Mouse (Mus musculus) lung, adult 2 months (tissue): ENCODE results near the gene Kmt2d.

ENCODE experiments used
- CTCF ChIP-seq: fragments of 200-500 bp; IDR thresholded peaks from 2 replicates; pipeline ENCODE4 v1.5.1; 2011; ENCODE audit warnings: mild to moderate bottlenecking, low read length, control low read depth; ENCODE audit not compliant: insufficient read depth
- POLR2A ChIP-seq: fragments of 200-500 bp; IDR thresholded peaks from 2 replicates; pipeline ENCODE4 v1.6.1; 2011; ENCODE audit warnings: low read depth, mild to moderate bottlenecking, control low read depth, low read length, borderline replicate concordance; ENCODE audit errors: extremely low read depth

DNA sequence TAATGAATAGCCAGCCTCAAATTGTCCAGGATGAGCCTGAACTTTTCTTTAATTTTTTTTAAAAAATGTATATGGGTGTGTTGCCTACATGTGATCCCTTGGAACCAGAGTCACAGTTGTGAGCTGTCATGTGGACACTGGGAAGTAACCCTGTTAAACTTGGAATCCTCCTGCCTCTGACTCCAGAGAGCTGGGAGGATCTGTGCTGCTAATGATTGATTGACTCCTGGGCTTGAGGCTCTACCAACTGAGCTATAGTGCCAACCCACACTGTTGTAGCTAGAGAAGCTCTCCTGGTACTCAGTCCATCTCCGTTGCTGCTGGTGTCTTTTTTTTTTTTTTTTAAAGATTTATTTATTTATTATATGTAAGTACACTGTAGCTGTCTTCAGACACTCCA, 13.1 kb upstream of the Kmt2d start:
- TF ChIP-seq POLR2A (no peak), CTCF (no peak)
